Mouse (Mus musculus): ENCODE measurements around the gene Tgfbr2. TPM values are rescaled to one million over a fixed set of nuclear protein-coding genes. Genes with fewer than 3 reads are reported as not detected.

The Tgfbr2 gene
- polyA plus RNA-seq, 1 experiment: 0.02 TPM

GRCm38 (mm10) chr9:116118332-116118872 lies 56.8 kb downstream of the Tgfbr2 start:
- Histone ChIP-seq H3K4me3 (replicated peaks) (no peak overlapping the region), H3K4me1 (ENCODE audit: control insufficient read depth) (no peaks in the 10 kb centered on the region; the same call in 1 of the 2 replicates), H3K27me3 (ENCODE audit: control insufficient read depth) (no peaks in the 10 kb centered on the region), H3K9me3 (ENCODE audit: control insufficient read depth, low read length) (no peaks in the 10 kb centered on the region), H3K36me3 (ENCODE audit: control insufficient read depth) (no peaks in the 10 kb centered on the region; the same call in 1 of the 2 replicates)
- TF ChIP-seq TAL1 (IDR thresholded peaks at IDR 0.05; ENCODE audit: low read length): no peak
- no peak for TF ChIP-seq GATA1 (IDR thresholded peaks at IDR 0.05; ENCODE audit: low read length)

- no peaks in the 10 kb centered on the region; the same call in 1 of the 2 replicates for H3K36me3 ChIP-seq (ENCODE audit: control insufficient read depth)
- H3K4me1 ChIP-seq (ENCODE audit: control insufficient read depth): peaks cover 14% of the 10 kb centered on the region
- no peaks in the 10 kb centered on the region for H3K9me3 ChIP-seq (ENCODE audit: control insufficient read depth, low read length)
Measured at GRCm38 (mm10) chr9:116115875-116116274, 59.3 kb downstream of the Tgfbr2 start.

GRCm38 (mm10) chr9:116114339-116114738 lies 60.8 kb downstream of the Tgfbr2 start:
- no peak overlapping the region for H3K4me3 ChIP-seq (replicated peaks)
- H3K36me3 ChIP-seq (ENCODE audit: control insufficient read depth): peaks cover 8% of the 10 kb centered on the region
- no peaks in the 10 kb centered on the region for H3K9me3 ChIP-seq (ENCODE audit: control insufficient read depth, low read length)
- no peak for TF ChIP-seq GATA1 (IDR thresholded peaks at IDR 0.05; ENCODE audit: low read length)
- TF ChIP-seq TAL1 (IDR thresholded peaks at IDR 0.05; ENCODE audit: low read length): no peak
- H3K4me1 ChIP-seq (ENCODE audit: control insufficient read depth): peaks cover 19% of the 10 kb centered on the region
- no peaks in the 10 kb centered on the region for H3K27me3 ChIP-seq (ENCODE audit: control insufficient read depth)

More at GRCm38 (mm10) chr9:116115875-116116274, 59.3 kb downstream of the Tgfbr2 start:
- no peak overlapping the region for H3K4me3 ChIP-seq (replicated peaks)
- no peaks in the 10 kb centered on the region for H3K27me3 ChIP-seq (ENCODE audit: control insufficient read depth)
- TF ChIP-seq TAL1 (IDR thresholded peaks at IDR 0.05; ENCODE audit: low read length) (no peak), GATA1 (IDR thresholded peaks at IDR 0.05; ENCODE audit: low read length) (no peak)

GRCm38 (mm10) chr9:116111149-116111970 lies 63.8 kb downstream of the Tgfbr2 start:
- no peak for TF ChIP-seq GATA1 (IDR thresholded peaks at IDR 0.05; ENCODE audit: low read length)
- no peak for TF ChIP-seq TAL1 (IDR thresholded peaks at IDR 0.05; ENCODE audit: low read length)
- H3K4me1 ChIP-seq (ENCODE audit: control insufficient read depth): peaks cover 19% of the 10 kb centered on the region
- H3K4me3 ChIP-seq (replicated peaks): no peak overlapping the region
- no peaks in the 10 kb centered on the region for H3K9me3 ChIP-seq (ENCODE audit: control insufficient read depth, low read length)
- peaks cover 8% of the 10 kb centered on the region for H3K36me3 ChIP-seq (ENCODE audit: control insufficient read depth)
- H3K27me3 ChIP-seq (ENCODE audit: control insufficient read depth): no peaks in the 10 kb centered on the region

GRCm38 (mm10) chr9:116108729-116109128 lies 66.4 kb downstream of the Tgfbr2 start:
- H3K4me1 ChIP-seq (ENCODE audit: control insufficient read depth): peaks cover 19% of the 10 kb centered on the region
- H3K9me3 ChIP-seq (ENCODE audit: control insufficient read depth, low read length): no peaks in the 10 kb centered on the region
- H3K36me3 ChIP-seq (ENCODE audit: control insufficient read depth): peaks cover 10% of the 10 kb centered on the region
- no peaks in the 10 kb centered on the region for H3K27me3 ChIP-seq (ENCODE audit: control insufficient read depth)
- TF ChIP-seq TAL1 (IDR thresholded peaks at IDR 0.05; ENCODE audit: low read length) (no peak), GATA1 (IDR thresholded peaks at IDR 0.05; ENCODE audit: low read length) (no peak)
- H3K4me3 ChIP-seq (replicated peaks): no peak overlapping the region

GRCm38 (mm10) chr9:116104770-116105169 lies 70.4 kb downstream of the Tgfbr2 start:
- H3K4me1 ChIP-seq (ENCODE audit: control insufficient read depth): no peaks in the 10 kb centered on the region; the same call in 1 of the 2 replicates
- no peak overlapping the region for H3K4me3 ChIP-seq (replicated peaks)
- H3K27me3 ChIP-seq (ENCODE audit: control insufficient read depth): no peaks in the 10 kb centered on the region
- no peak for TF ChIP-seq GATA1 (IDR thresholded peaks at IDR 0.05; ENCODE audit: low read length)
- TF ChIP-seq TAL1 (IDR thresholded peaks at IDR 0.05; ENCODE audit: low read length): no peak
- no peaks in the 10 kb centered on the region for H3K9me3 ChIP-seq (ENCODE audit: control insufficient read depth, low read length)
- peaks cover 7% of the 10 kb centered on the region for H3K36me3 ChIP-seq (ENCODE audit: control insufficient read depth)

GRCm38 (mm10) chr9:116101842-116102241 lies 73.3 kb downstream of the Tgfbr2 start:
- H3K27me3 ChIP-seq (ENCODE audit: control insufficient read depth): no peaks in the 10 kb centered on the region
- peaks cover 2% of the 10 kb centered on the region for H3K36me3 ChIP-seq (ENCODE audit: control insufficient read depth)
- H3K4me3 ChIP-seq (replicated peaks): no peak overlapping the region
- TF ChIP-seq TAL1 (IDR thresholded peaks at IDR 0.05; ENCODE audit: low read length) (no peak), GATA1 (IDR thresholded peaks at IDR 0.05; ENCODE audit: low read length) (no peak)
- no peaks in the 10 kb centered on the region for H3K4me1 ChIP-seq (ENCODE audit: control insufficient read depth)
- H3K9me3 ChIP-seq (ENCODE audit: control insufficient read depth, low read length): no peaks in the 10 kb centered on the region

- H3K36me3 ChIP-seq (ENCODE audit: control insufficient read depth): peaks cover 2% of the 10 kb centered on the region
- H3K9me3 ChIP-seq (ENCODE audit: control insufficient read depth, low read length): no peaks in the 10 kb centered on the region
- H3K4me3 ChIP-seq (replicated peaks): no peak overlapping the region
- peaks cover 3% of the 10 kb centered on the region; the same call in 1 of the 2 replicates for H3K4me1 ChIP-seq (ENCODE audit: control insufficient read depth)
- TF ChIP-seq TAL1 (IDR thresholded peaks at IDR 0.05; ENCODE audit: low read length): no peak
- TF ChIP-seq GATA1 (IDR thresholded peaks at IDR 0.05; ENCODE audit: low read length): no peak
- no peaks in the 10 kb centered on the region for H3K27me3 ChIP-seq (ENCODE audit: control insufficient read depth)
Measured at GRCm38 (mm10) chr9:116100015-116100414, 75.1 kb downstream of the Tgfbr2 start.

- Histone ChIP-seq H3K27me3 (ENCODE audit: control insufficient read depth) (no peaks in the 10 kb centered on the region), H3K4me3 (replicated peaks) (no peak overlapping the region), H3K4me1 (ENCODE audit: control insufficient read depth) (peaks cover 3% of the 10 kb centered on the region; the same call in 1 of the 2 replicates), H3K36me3 (ENCODE audit: control insufficient read depth) (no peaks in the 10 kb centered on the region; the same call in 1 of the 2 replicates), H3K9me3 (ENCODE audit: control insufficient read depth, low read length) (no peaks in the 10 kb centered on the region)
- TF ChIP-seq TAL1 (IDR thresholded peaks at IDR 0.05; ENCODE audit: low read length) (no peak), GATA1 (IDR thresholded peaks at IDR 0.05; ENCODE audit: low read length) (no peak)
Measured at GRCm38 (mm10) chr9:116099596-116099993, 75.6 kb downstream of the Tgfbr2 start.

Measured in erythroblast, embryonic 14.5 days (primary cell).